Mouse (Mus musculus) liver, embryonic 12.5 days (tissue): ENCODE data around the gene Sgsm1. TPM values are rescaled to one million over a fixed set of nuclear protein-coding genes. Genes with fewer than 3 reads are reported as not detected.

ENCODE experiments used
- ATAC-seq: fragments of 200-750 bp; cut with Nextera tagmentation; 2 replicates; pipeline ENCODE4 v1.8.0; 2017; ENCODE audit warnings: moderate number of reproducible peaks, mild to moderate bottlenecking, moderate library complexity
- H3K27ac ChIP-seq: fragments of 300-500 bp; sonication (generic); 2 replicates; pipeline ENCODE4 v1.5.1; 2016; ENCODE audit warnings: mild to moderate bottlenecking
- H3K27me3 ChIP-seq: fragments of 300-500 bp; sonication (generic); replicated peaks from 2 replicates; pipeline ENCODE4 v1.6.1; 2016; ENCODE audit warnings: mild to moderate bottlenecking, moderate library complexity
- H3K36me3 ChIP-seq: fragments of 300-500 bp; sonication (generic); 2 replicates; pipeline ENCODE4 v1.6.1; 2016; ENCODE audit warnings: mild to moderate bottlenecking, moderate library complexity
- H3K4me1 ChIP-seq: fragments of 300-500 bp; sonication (generic); 2 replicates; pipeline ENCODE4 v1.6.1; 2016
- H3K4me2 ChIP-seq: fragments of 300-500 bp; sonication (generic); 2 replicates; pipeline ENCODE4 v1.6.1; 2016; ENCODE audit warnings: mild to moderate bottlenecking, moderate library complexity
- H3K4me3 ChIP-seq: fragments of 300-500 bp; sonication (generic); 2 replicates; pipeline ENCODE4 v1.5.1; 2016; ENCODE audit warnings: mild to moderate bottlenecking, moderate library complexity
- H3K9ac ChIP-seq: fragments of 300-500 bp; sonication (generic); 2 replicates; pipeline ENCODE4 v1.6.1; 2016; ENCODE audit warnings: mild to moderate bottlenecking, moderate library complexity
- H3K9me3 ChIP-seq: fragments of 300-500 bp; sonication (generic); replicated peaks from 2 replicates; pipeline ENCODE4 v1.6.1; 2016; ENCODE audit warnings: mild to moderate bottlenecking, moderate library complexity
- WGBS: fragments of 180-500 bp; shearing (Covaris S2); methylation state at CpG from one replicate; pipeline ENCODE4 v1.1.7; 2016; ENCODE audit not compliant: insufficient replicate concordance; 5-methylcytosine and 5-hydroxymethylcytosine counted together
- polyA plus RNA-seq: library from polyadenylated mRNA; unstranded; fragments of >200 nt; fragmentation: Nextera tagmentation; extraction: Ambion mirVana; gene quantifications from 2 replicates; pipeline ENCODE4 v1.2.1, GENCODE M21; 2016

Gene Sgsm1
- polyA plus RNA-seq, 1 experiment from 2014 or later = 2.9 TPM

DNA sequence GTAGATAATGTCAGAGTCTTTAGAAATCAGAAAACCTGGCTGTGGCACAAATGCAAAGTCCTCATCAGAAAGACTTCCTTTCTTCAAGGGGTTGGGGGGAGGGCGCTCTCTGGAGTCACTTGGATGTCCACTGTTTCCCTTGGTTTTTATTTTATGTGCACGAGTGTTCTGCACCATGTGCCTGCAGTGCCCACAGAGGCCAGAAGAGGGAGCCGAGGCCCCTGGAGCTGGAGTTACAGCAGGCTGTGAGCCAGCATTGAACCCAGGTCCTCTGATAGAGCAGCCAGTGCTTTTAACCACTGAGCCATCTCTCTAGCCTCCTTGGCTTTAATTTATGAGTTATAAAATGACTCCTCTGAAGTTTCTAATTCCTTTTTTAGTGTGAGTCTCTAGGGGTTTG is 40.5 kb downstream of the Sgsm1 start:
- H3K4me1 ChIP-seq = no peaks in the 10 kb centered on the region
- no peak overlapping the region for H3K27ac ChIP-seq
- H3K9ac ChIP-seq = no peak overlapping the region
- H3K9me3 ChIP-seq = 0 out of 2 replicates have a peak, but pooled peaks cover 3% of the 10 kb centered on the region
- no peaks in the 10 kb centered on the region for H3K27me3 ChIP-seq
- ATAC-seq = no peak
- H3K4me2 ChIP-seq = no peak overlapping the region
- H3K4me3 ChIP-seq = no peak overlapping the region
- WGBS = 55% methylated on average over 3 of the region's 3 CpGs
- peaks cover 4% of the 10 kb centered on the region; the same call in 1 of the 2 replicates for H3K36me3 ChIP-seq

DNA sequence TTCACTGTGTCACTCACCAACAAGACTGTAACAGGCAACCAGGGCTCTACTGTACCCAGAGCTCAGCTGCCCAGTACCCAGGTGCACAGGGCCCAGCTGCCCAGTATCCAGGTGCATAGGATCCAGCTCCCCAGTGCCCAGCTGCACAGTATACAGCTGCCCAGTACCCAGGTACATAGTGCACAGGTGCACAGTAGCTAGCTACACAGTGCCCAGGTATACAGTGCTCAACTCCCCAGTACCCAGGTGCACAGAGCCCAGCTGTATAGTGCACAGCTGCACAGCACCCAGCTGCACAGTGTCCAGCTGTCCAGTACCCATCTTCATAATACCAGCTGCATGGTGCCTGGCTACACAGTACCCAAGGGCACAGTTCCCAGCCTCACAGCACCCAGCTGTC is 42.3 kb downstream of the Sgsm1 start:
- H3K36me3 ChIP-seq = peaks cover 4% of the 10 kb centered on the region; the same call in 1 of the 2 replicates
- no peak overlapping the region for H3K4me2 ChIP-seq
- ATAC-seq = 0 out of 2 replicates have a peak, but pooled peaks have one; percentile 15
- no peak overlapping the region for H3K4me3 ChIP-seq
- H3K27ac ChIP-seq = no peak overlapping the region
- H3K9me3 ChIP-seq = 0 out of 2 replicates have a peak, but pooled peaks cover 3% of the 10 kb centered on the region
- H3K9ac ChIP-seq = no peak overlapping the region
- H3K4me1 ChIP-seq = no peaks in the 10 kb centered on the region
- no peaks in the 10 kb centered on the region for H3K27me3 ChIP-seq

DNA sequence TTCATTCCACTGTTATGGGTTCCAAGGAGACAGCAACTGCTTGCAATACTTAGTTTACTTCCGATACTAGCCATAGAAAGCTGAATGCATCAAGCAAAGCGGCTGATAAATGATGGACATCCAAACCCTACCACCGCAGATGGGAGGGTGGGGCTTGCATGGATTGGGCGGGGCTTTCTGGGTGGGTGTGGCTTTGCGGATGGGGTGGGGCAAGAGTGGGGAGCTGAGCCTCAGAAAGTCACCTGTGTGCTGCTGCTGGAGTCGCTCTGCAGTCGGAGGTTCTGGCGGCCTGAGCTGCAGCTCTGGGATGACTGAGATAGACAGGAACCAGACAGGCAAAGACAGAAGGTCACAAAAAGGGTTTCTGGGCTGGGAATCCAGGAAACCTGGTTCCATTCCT is 44.9 kb downstream of the Sgsm1 start:
- Histone ChIP-seq H3K27ac (no peak overlapping the region), H3K36me3 (peaks cover 4% of the 10 kb centered on the region; the same call in 1 of the 2 replicates), H3K9ac (no peak overlapping the region), H3K4me2 (no peak overlapping the region), H3K4me3 (no peak overlapping the region), H3K27me3 (no peaks in the 10 kb centered on the region), H3K9me3 (0 out of 2 replicates have a peak, but pooled peaks cover 3% of the 10 kb centered on the region), H3K4me1 (no peaks in the 10 kb centered on the region)
- ATAC-seq = no peak
- WGBS = 65% methylated on average over 8 of the region's 8 CpGs

DNA sequence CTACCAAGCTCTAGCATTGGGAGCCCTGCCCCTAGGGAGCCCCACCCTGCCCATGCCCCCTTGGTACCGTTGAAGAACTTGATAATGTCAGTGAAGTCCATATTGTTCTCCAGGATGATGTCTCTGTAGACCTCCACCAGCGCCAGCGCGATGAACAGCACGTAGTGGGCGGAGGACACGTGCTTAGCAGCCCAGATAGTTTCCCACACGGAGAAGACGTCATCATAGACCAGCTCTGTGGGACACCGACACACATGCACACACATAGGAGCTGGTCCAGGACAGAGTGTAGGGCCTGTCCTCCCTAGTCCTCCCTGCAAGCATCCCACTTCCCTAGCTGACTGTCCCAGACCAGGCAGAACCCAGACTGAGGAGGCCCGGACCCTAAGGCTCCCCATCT is 59.8 kb downstream of the Sgsm1 start:
- ATAC-seq = no peak
- 77% methylated on average over 11 of the region's 11 CpGs for WGBS
- no peaks in the 10 kb centered on the region for H3K36me3 ChIP-seq

DNA sequence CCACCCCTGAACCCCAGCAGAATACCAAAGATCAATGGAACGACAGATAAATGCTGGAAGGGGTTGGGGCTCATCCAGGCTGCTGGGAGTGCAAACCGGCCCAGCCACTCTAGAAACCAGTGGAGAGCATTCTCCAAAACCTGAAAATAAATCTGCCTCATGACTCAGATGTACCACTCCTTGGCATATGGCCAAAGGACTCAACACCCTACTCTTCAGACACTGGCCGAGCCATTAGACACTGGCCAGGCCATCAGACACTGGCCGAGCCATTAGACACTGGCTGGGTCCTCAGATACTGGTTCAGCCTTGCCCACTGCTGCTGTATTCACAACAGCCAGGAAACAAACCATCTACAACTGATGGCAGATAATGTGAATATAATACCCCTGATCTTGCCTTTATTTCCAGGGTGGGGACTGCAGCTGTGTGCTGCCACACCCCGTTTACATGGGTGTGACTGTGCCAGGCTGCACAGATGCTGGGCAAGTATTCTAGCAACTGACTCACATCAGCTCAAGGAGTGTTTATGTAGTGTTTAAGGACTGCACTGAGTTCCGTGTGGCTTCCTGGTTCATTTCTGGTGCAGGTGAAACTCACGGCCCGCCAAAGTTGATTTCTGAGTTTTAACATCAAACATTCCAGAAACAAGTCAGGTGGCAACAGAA is 61.2 kb downstream of the Sgsm1 start:
- Histone ChIP-seq H3K4me1 (no peaks in the 10 kb centered on the region), H3K27ac (no peak overlapping the region), H3K27me3 (no peaks in the 10 kb centered on the region), H3K36me3 (no peaks in the 10 kb centered on the region), H3K4me3 (no peak overlapping the region), H3K9ac (no peak overlapping the region), H3K9me3 (no peaks in the 10 kb centered on the region), H3K4me2 (no peak overlapping the region)
- 69% methylated on average over 8 of the region's 8 CpGs for WGBS
- no peak for ATAC-seq

More for the DNA sequence above, 59.8 kb downstream of the Sgsm1 start:
- H3K9ac ChIP-seq = no peak overlapping the region
- no peaks in the 10 kb centered on the region for H3K27me3 ChIP-seq
- no peak overlapping the region for H3K27ac ChIP-seq
- H3K4me3 ChIP-seq = no peak overlapping the region
- no peaks in the 10 kb centered on the region for H3K4me1 ChIP-seq
- H3K4me2 ChIP-seq = no peak overlapping the region
- no peaks in the 10 kb centered on the region for H3K9me3 ChIP-seq

DNA sequence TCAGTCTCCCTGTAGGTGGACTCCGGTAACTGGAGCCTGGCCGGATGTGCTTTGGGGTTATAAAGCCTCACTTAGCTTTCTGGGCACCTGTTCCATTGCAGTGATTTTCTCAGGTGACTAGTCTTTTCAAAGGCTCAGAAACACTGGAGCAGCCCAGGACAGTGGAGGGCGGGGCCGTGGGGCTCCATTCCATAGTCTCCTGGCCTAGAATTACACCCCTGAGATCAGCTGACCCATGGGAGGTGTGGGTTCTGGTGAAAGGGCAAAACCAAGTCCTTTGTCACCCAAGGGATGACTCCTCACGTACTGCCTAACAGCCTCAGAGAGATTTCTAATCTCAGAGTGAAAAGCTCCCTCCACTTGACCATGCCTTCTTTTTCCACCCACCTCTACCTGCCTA is 80.4 kb downstream of the Sgsm1 start:
- H3K9me3 ChIP-seq = no peaks in the 10 kb centered on the region
- H3K36me3 ChIP-seq = no peaks in the 10 kb centered on the region
- WGBS = 55% methylated on average over 5 of the region's 5 CpGs
- H3K9ac ChIP-seq = no peak overlapping the region
- ATAC-seq = no peak
- H3K27ac ChIP-seq = no peak overlapping the region
- H3K4me1 ChIP-seq = peaks cover 10% of the 10 kb centered on the region; the same call in 1 of the 2 replicates
- no peak overlapping the region for H3K4me3 ChIP-seq
- no peak overlapping the region for H3K4me2 ChIP-seq
- peaks cover 13% of the 10 kb centered on the region for H3K27me3 ChIP-seq

DNA sequence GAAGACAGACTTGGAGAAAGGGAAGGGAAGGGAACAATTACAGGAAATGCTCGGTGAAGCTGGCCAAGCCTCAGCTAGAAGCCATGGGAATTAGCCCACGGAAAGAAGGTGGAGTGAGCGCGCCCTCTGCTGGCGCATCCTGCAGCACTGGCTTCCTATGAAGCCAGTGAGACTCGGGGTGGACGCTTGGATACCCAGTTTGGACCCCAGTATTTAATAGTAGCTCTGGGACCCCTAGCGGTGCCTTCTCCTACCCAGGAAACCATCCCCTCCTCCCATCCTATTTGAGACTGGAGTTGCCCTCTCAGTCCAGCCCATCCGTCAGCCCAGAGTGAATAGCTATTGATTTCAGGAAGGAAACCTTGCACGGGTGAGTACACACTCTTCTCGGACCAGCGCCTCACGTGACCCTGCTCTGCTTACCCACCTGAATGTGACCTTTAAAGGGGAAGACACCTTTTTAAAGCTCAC is 83.9 kb downstream of the Sgsm1 start, which contains the start of gene Tmem211:
Gene Tmem211, plus strand, starts transcription at position 278 of the 471 bp plus-strand sequence.
- 2% methylated on average over 13 of the region's 13 CpGs for WGBS
- Histone ChIP-seq H3K27ac (0 out of 2 replicates have a peak within 1 kb of the TSS, but pooled peaks have one; percentile 20), H3K9me3 (no peaks in the 10 kb centered on the region), H3K36me3 (no peaks in the 10 kb centered on the region), H3K9ac (no peak within 1 kb of the TSS), H3K27me3 (peaks cover 27% of the 10 kb centered on the region), H3K4me2 (peak within 1 kb of the TSS; percentile 43), H3K4me3 (no peak within 1 kb of the TSS; the same call in 1 of the 2 replicates), H3K4me1 (peaks cover 10% of the 10 kb centered on the region; the same call in 1 of the 2 replicates)
- ATAC-seq = peak; percentile 65

DNA sequence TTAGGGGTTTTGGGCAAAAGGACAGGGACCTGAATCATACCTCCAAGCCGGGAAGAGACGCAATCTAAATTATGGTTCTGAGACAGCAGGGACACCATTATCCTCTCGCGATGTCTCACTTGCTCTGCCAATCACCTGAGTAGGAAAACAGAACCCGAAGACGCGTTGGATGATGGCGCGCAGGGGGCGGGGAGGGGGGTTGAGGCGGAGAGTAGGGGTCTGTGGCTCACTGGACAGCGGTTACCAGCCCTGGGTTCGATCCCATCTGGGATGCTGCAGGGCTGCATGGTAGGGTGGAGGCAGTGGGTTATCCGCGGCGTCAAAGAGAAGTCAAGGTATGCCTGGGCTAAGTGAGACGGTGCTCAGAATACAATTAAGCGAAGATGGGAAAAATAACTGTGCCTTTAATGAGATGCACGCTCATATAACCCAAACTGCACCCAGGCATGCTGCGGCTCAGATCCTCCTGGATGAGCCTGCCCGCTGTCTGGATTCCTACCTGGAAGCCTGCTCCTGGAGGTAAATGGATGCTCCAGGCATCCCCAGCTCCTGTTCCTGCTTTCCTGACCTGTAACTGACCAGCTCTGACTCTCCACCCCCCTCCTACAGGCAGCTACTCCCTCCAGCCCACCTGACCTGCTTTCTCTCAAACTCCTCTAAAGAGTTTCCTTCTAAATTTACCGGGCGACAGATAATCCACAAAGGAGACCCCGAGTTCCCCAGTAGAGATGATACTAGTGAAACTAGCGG is 84.7 kb downstream of the Sgsm1 start:
- no peak for ATAC-seq
- H3K27me3 ChIP-seq = peaks cover 33% of the 10 kb centered on the region
- peak overlapping the region; percentile 43 for H3K4me2 ChIP-seq
- no peak overlapping the region for H3K9ac ChIP-seq
- no peak overlapping the region for H3K4me3 ChIP-seq
- 17% methylated on average over 25 of the region's 25 CpGs for WGBS
- H3K27ac ChIP-seq = 0 out of 2 replicates have a peak overlapping the region, but pooled peaks have one; percentile 20
- H3K9me3 ChIP-seq = no peaks in the 10 kb centered on the region
- peaks cover 10% of the 10 kb centered on the region for H3K4me1 ChIP-seq
- H3K36me3 ChIP-seq = no peaks in the 10 kb centered on the region

DNA sequence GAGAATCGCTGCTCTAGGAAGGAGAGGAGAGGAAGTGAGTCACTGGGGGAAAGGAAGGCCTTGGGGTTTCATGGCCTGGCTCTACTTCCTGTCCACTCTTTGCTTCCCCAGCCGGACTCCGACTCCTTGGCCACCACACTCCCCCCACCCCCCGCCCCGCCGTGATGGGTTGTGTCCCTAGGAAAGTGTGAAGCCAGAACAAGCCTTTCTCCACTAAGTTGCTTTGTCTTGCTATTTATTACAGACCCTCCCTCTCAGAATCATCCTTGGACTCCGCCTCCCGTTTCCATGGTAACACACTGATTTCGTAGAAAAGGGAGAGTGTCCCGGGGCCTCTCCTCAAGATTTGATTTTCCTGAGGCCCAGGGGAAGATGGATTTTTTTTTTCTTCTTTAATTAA is 85.3 kb downstream of the Sgsm1 start:
- Histone ChIP-seq H3K9ac (no peak overlapping the region), H3K27me3 (peaks cover 39% of the 10 kb centered on the region), H3K4me2 (no peak overlapping the region; the same call in 1 of the 2 replicates), H3K4me3 (no peak overlapping the region), H3K9me3 (no peaks in the 10 kb centered on the region), H3K4me1 (peaks cover 16% of the 10 kb centered on the region), H3K36me3 (no peaks in the 10 kb centered on the region), H3K27ac (no peak overlapping the region)
- WGBS = 10% methylated on average over 10 of the region's 10 CpGs
- no peak for ATAC-seq

DNA sequence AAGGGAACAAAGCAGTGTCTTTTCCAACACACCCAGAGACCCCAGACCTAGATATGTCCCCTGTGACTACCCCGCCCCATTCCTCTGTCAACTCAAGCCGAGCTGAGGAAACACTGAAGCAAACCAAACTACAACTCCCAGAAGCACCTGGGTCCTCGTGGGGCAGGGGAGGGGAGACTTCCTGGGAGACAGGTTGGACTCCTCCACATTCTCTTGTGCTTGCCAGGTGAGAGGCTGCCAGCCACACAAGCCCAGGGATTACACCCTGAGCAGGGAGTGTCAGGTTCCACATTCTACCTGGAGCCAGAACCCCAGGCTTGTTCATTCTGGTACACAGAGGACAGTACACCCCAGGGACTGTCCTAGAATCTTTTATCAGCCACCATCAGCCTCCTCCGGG is 86.7 kb downstream of the Sgsm1 start:
- Histone ChIP-seq H3K4me1 (peaks cover 24% of the 10 kb centered on the region), H3K27ac (no peak overlapping the region), H3K9ac (no peak overlapping the region), H3K4me2 (no peak overlapping the region), H3K27me3 (peaks cover 49% of the 10 kb centered on the region), H3K36me3 (no peaks in the 10 kb centered on the region), H3K9me3 (no peaks in the 10 kb centered on the region), H3K4me3 (no peak overlapping the region)
- 43% methylated on average over 4 of the region's 4 CpGs for WGBS
- ATAC-seq = no peak

DNA sequence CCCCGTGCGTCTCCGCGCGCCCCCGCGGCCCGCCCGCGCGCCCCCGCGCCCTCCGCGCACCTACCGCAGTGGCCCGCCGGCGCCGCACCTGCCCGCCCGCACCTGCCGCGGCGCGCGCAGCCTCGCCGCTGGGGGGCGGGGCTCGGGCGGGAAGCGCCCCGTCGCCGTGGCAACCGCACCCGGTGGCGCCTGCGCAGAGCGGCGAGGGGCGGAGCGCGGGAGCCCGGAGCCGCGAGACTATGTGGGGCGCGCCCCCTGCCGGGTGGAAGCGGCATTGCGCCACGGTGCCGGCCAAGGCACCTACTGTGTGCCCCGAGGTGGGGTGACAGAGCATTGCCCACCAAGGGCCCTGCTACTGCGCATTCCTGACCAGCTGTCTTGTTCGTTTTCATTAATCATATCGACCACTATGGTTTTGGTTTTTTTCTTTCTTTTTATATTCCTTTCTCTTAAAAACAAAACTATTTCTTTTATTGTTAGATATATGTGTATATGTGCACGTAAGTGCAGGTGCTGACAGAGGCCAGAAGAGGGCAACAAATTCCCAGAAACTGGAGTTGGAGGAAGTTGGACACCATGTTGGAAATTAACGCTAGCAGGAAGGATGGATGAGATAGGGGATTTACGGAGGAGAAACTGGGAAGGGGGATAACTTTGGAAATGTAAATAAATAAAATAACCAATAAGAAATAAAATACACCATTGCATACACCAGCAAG is 89.3 kb downstream of the Sgsm1 start, which contains the start of gene 2900026A02Rik:
Gene 2900026A02Rik, minus strand, starts transcription at position 90 of the 719 bp plus-strand sequence.
- no peaks in the 10 kb centered on the region for H3K36me3 ChIP-seq
- 11% methylated on average over 39 of the region's 62 CpGs for WGBS
- peaks cover 47% of the 10 kb centered on the region for H3K27me3 ChIP-seq
- H3K9ac ChIP-seq = peak within 1 kb of the TSS; percentile 64
- peak within 1 kb of the TSS; percentile 75 for H3K27ac ChIP-seq
- peaks cover 33% of the 10 kb centered on the region for H3K4me1 ChIP-seq
- peak within 1 kb of the TSS; percentile 87 for H3K4me2 ChIP-seq
- ATAC-seq = peak; percentile 13; the same call in 1 of the 2 replicates
- H3K9me3 ChIP-seq = no peaks in the 10 kb centered on the region
- peak within 1 kb of the TSS; percentile 61 for H3K4me3 ChIP-seq
